Mouse (Mus musculus): ENCODE results near the gene 1700020D05Rik. TPM values are rescaled to one million over a fixed set of nuclear protein-coding genes. Genes with fewer than 3 reads are reported as not detected.

The 1700020D05Rik gene
- polyA plus RNA-seq (2014; fragmentation: Nextera tagmentation; extraction: Ambion mirVana): 0.19 TPM in 1 of 2 replicates, not detected in the other

DNA sequence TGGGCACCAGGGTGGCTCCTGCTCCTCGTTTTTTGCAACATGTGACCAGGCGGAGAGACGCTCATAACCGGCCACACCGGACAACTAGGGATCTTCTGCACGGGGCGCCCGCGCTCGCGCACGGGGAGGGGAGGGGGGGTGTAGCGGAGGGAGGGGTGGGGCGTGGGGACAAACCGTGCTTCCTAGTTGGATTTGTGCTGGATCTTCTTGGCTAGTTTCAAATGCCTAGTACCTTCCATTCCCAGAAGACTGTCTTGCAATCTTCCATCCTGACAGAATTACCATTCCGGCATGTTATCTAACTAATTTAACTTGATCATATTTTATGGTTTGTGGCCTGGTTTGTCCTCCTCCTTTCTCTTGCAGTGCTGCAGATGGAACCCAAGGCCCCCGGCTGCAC, at the start of gene 1700020D05Rik:
TSS of gene 1700020D05Rik (minus strand) at position 101 of the 400 bp plus-strand sequence.
- no peak within 1 kb of the TSS for H3K27ac ChIP-seq (ENCODE audit: low read depth, low read length)
- peak within 1 kb of the TSS; percentile 22 for H3K4me2 ChIP-seq (replicated peaks; ENCODE audit: low read depth, low read length)
- H3K9ac ChIP-seq (ENCODE audit: low read depth, low read length): no peak within 1 kb of the TSS
- H3K9me3 ChIP-seq (ENCODE audit: control insufficient read depth, low read length): peaks cover 6% of the 10 kb centered on the region; the same call in 1 of the 2 replicates
- H3K27me3 ChIP-seq (ENCODE audit: control insufficient read depth, insufficient read depth, low read length): no peaks in the 10 kb centered on the region
- WGBS: 58% methylated on average over 17 of the region's 17 CpGs
- H3K4me1 ChIP-seq (ENCODE audit: control insufficient read depth, insufficient read depth, low read length): no peaks in the 10 kb centered on the region
- no peak within 1 kb of the TSS; the same call in 1 of the 2 replicates for H3K4me3 ChIP-seq (ENCODE audit: low read length)
- ATAC-seq (ENCODE audit: low FRiP score, low TSS enrichment): no peak; the same call in 1 of the 2 replicates
- no peaks in the 10 kb centered on the region for H3K36me3 ChIP-seq (ENCODE audit: control insufficient read depth, insufficient read depth, low read length)

GRCm38 (mm10) chr19:5547471-5548056, 44.0 kb upstream of the 1700020D05Rik start:
- H3K9ac ChIP-seq (ENCODE audit: low read depth, low read length): no peak overlapping the region
- H3K36me3 ChIP-seq (ENCODE audit: control insufficient read depth, insufficient read depth, low read length): peaks cover 18% of the 10 kb centered on the region; the same call in 1 of the 2 replicates
- H3K27ac ChIP-seq (ENCODE audit: low read depth, low read length): no peak overlapping the region
- H3K4me2 ChIP-seq (replicated peaks; ENCODE audit: low read depth, low read length): no peak overlapping the region
- no peak for ATAC-seq (ENCODE audit: low FRiP score, low TSS enrichment)
- no peaks in the 10 kb centered on the region for H3K4me1 ChIP-seq (ENCODE audit: control insufficient read depth, insufficient read depth, low read length)
- H3K9me3 ChIP-seq (ENCODE audit: control insufficient read depth, low read length): no peaks in the 10 kb centered on the region
- H3K27me3 ChIP-seq (ENCODE audit: control insufficient read depth, insufficient read depth, low read length): no peaks in the 10 kb centered on the region
- no peak overlapping the region for H3K4me3 ChIP-seq (ENCODE audit: low read length)
- WGBS: 72% methylated on average over 4 of the region's 4 CpGs

GRCm38 (mm10) chr19:5544031-5544430, 40.4 kb upstream of the 1700020D05Rik start:
- H3K27ac ChIP-seq (ENCODE audit: low read depth, low read length): no peak overlapping the region
- H3K9me3 ChIP-seq (ENCODE audit: control insufficient read depth, low read length): no peaks in the 10 kb centered on the region
- no peaks in the 10 kb centered on the region for H3K36me3 ChIP-seq (ENCODE audit: control insufficient read depth, insufficient read depth, low read length)
- H3K4me1 ChIP-seq (ENCODE audit: control insufficient read depth, insufficient read depth, low read length): peaks cover 5% of the 10 kb centered on the region; the same call in 1 of the 2 replicates
- H3K4me2 ChIP-seq (replicated peaks; ENCODE audit: low read depth, low read length): no peak overlapping the region
- H3K4me3 ChIP-seq (ENCODE audit: low read length): no peak overlapping the region
- no peak for ATAC-seq (ENCODE audit: low FRiP score, low TSS enrichment)
- 59% methylated on average over 11 of the region's 11 CpGs for WGBS
- no peak overlapping the region for H3K9ac ChIP-seq (ENCODE audit: low read depth, low read length)
- no peaks in the 10 kb centered on the region for H3K27me3 ChIP-seq (ENCODE audit: control insufficient read depth, insufficient read depth, low read length)

DNA sequence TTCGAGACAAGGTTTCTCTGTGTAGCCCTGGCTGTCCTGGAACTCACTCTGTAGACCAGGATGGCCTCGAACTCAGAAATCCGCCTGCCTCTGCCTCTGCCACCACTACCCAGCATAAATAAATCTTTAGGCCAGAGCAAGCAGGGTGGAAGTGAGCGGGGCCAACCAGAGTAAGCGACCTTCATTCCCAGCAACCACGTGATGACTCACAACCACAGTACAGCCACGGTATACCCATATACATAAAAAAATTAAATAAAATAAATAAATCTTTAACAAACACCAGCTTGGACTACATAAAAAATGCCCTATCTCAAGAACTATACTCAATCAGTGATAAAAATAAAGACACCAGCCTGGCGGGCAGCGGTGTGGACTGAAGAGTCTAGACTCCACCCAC, 39.8 kb upstream of the 1700020D05Rik start:
- Histone ChIP-seq H3K9ac (ENCODE audit: low read depth, low read length) (no peak overlapping the region), H3K36me3 (ENCODE audit: control insufficient read depth, insufficient read depth, low read length) (no peaks in the 10 kb centered on the region), H3K9me3 (ENCODE audit: control insufficient read depth, low read length) (no peaks in the 10 kb centered on the region), H3K4me3 (ENCODE audit: low read length) (no peak overlapping the region), H3K4me1 (ENCODE audit: control insufficient read depth, insufficient read depth, low read length) (peaks cover 12% of the 10 kb centered on the region; the same call in 1 of the 2 replicates), H3K27ac (ENCODE audit: low read depth, low read length) (no peak overlapping the region), H3K27me3 (ENCODE audit: control insufficient read depth, insufficient read depth, low read length) (no peaks in the 10 kb centered on the region), H3K4me2 (replicated peaks; ENCODE audit: low read depth, low read length) (no peak overlapping the region)
- no peak for ATAC-seq (ENCODE audit: low FRiP score, low TSS enrichment)
- 87% methylated on average over 9 of the region's 9 CpGs for WGBS

DNA sequence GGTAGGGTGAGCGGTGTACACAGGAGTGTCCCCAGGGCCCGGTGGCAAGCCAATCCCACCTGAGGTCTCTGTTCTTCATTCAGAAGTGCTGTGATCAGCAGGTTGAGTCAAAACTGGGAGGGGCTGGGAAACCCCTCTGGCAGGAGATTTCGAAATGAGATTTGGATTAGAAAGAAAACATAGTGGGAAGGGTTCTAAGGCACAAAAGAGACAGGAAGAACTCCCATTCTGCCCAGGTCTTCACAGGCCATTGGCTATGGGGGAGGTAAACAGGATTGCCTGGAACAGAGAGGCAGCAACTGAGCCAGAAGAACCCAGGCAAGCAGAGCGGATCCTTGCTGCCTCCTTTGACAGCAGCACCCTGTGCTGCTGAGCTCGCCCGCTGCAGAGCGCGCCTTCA, 35.2 kb upstream of the 1700020D05Rik start:
- 53% methylated on average over 8 of the region's 8 CpGs for WGBS
- Histone ChIP-seq H3K4me1 (ENCODE audit: control insufficient read depth, insufficient read depth, low read length) (peaks cover 15% of the 10 kb centered on the region; the same call in 1 of the 2 replicates), H3K27ac (ENCODE audit: low read depth, low read length) (no peak overlapping the region), H3K9me3 (ENCODE audit: control insufficient read depth, low read length) (no peaks in the 10 kb centered on the region), H3K27me3 (ENCODE audit: control insufficient read depth, insufficient read depth, low read length) (no peaks in the 10 kb centered on the region), H3K9ac (ENCODE audit: low read depth, low read length) (no peak overlapping the region), H3K36me3 (ENCODE audit: control insufficient read depth, insufficient read depth, low read length) (no peaks in the 10 kb centered on the region), H3K4me3 (ENCODE audit: low read length) (no peak overlapping the region), H3K4me2 (replicated peaks; ENCODE audit: low read depth, low read length) (no peak overlapping the region)
- no peak for ATAC-seq (ENCODE audit: low FRiP score, low TSS enrichment)

GRCm38 (mm10) chr19:5532520-5532919, 28.9 kb upstream of the 1700020D05Rik start:
- Histone ChIP-seq H3K4me3 (ENCODE audit: low read length) (no peak overlapping the region), H3K9me3 (ENCODE audit: control insufficient read depth, low read length) (no peaks in the 10 kb centered on the region), H3K36me3 (ENCODE audit: control insufficient read depth, insufficient read depth, low read length) (no peaks in the 10 kb centered on the region), H3K4me2 (replicated peaks; ENCODE audit: low read depth, low read length) (no peak overlapping the region), H3K4me1 (ENCODE audit: control insufficient read depth, insufficient read depth, low read length) (0 out of 2 replicates have a peak, but pooled peaks cover 3% of the 10 kb centered on the region), H3K27ac (ENCODE audit: low read depth, low read length) (no peak overlapping the region), H3K9ac (ENCODE audit: low read depth, low read length) (no peak overlapping the region), H3K27me3 (ENCODE audit: control insufficient read depth, insufficient read depth, low read length) (no peaks in the 10 kb centered on the region)
- ATAC-seq (ENCODE audit: low FRiP score, low TSS enrichment): no peak
- WGBS: 72% methylated on average over 8 of the region's 8 CpGs

- Histone ChIP-seq H3K4me2 (replicated peaks; ENCODE audit: low read depth, low read length) (no peak overlapping the region), H3K9ac (ENCODE audit: low read depth, low read length) (no peak overlapping the region), H3K4me1 (ENCODE audit: control insufficient read depth, insufficient read depth, low read length) (0 out of 2 replicates have a peak, but pooled peaks cover 3% of the 10 kb centered on the region), H3K9me3 (ENCODE audit: control insufficient read depth, low read length) (no peaks in the 10 kb centered on the region), H3K36me3 (ENCODE audit: control insufficient read depth, insufficient read depth, low read length) (no peaks in the 10 kb centered on the region), H3K27ac (ENCODE audit: low read depth, low read length) (no peak overlapping the region; the same call in 1 of the 2 replicates), H3K4me3 (ENCODE audit: low read length) (no peak overlapping the region), H3K27me3 (ENCODE audit: control insufficient read depth, insufficient read depth, low read length) (no peaks in the 10 kb centered on the region)
- WGBS: 64% methylated on average over 7 of the region's 7 CpGs
- ATAC-seq (ENCODE audit: low FRiP score, low TSS enrichment): no peak
These were observed 26.5 kb upstream of the 1700020D05Rik start for GRCm38 (mm10) chr19:5530138-5530524.

GRCm38 (mm10) chr19:5529325-5530137, 25.9 kb upstream of the 1700020D05Rik start:
- 13% methylated on average over 20 of the region's 20 CpGs for WGBS
- Histone ChIP-seq H3K27me3 (ENCODE audit: control insufficient read depth, insufficient read depth, low read length) (no peaks in the 10 kb centered on the region), H3K4me3 (ENCODE audit: low read length) (peak overlapping the region; percentile 12; the same call in 1 of the 2 replicates), H3K27ac (ENCODE audit: low read depth, low read length) (peak overlapping the region; percentile 84), H3K4me1 (ENCODE audit: control insufficient read depth, insufficient read depth, low read length) (0 out of 2 replicates have a peak, but pooled peaks cover 3% of the 10 kb centered on the region), H3K9ac (ENCODE audit: low read depth, low read length) (no peak overlapping the region), H3K36me3 (ENCODE audit: control insufficient read depth, insufficient read depth, low read length) (no peaks in the 10 kb centered on the region), H3K9me3 (ENCODE audit: control insufficient read depth, low read length) (no peaks in the 10 kb centered on the region), H3K4me2 (replicated peaks; ENCODE audit: low read depth, low read length) (peak overlapping the region; percentile 42)
- ATAC-seq (ENCODE audit: low FRiP score, low TSS enrichment): peak; percentile 97

DNA sequence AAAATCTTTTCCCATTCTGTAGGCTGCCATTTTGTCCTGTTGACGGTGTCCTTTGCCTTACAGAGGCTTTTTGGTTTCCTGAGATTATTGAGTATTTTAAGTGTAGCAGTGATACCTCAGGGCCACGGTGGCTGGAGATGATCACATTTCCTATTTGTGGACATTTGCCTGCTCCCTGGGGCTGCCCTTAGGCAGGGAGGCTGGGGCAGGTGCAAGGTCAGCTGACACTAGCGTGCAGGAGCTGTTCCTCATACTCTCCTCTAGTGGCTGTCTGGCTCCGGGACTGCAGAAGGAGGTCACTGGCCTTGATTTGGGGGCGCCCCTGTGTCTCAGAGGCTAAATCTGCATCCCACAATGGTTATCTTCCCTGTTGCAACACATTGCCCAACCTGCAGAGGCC, 21.6 kb upstream of the 1700020D05Rik start:
- H3K4me1 ChIP-seq (ENCODE audit: control insufficient read depth, insufficient read depth, low read length): 0 out of 2 replicates have a peak, but pooled peaks cover 3% of the 10 kb centered on the region
- H3K9me3 ChIP-seq (ENCODE audit: control insufficient read depth, low read length): no peaks in the 10 kb centered on the region
- no peak overlapping the region for H3K4me2 ChIP-seq (replicated peaks; ENCODE audit: low read depth, low read length)
- WGBS: 67% methylated on average over 5 of the region's 5 CpGs
- ATAC-seq (ENCODE audit: low FRiP score, low TSS enrichment): no peak
- H3K27ac ChIP-seq (ENCODE audit: low read depth, low read length): no peak overlapping the region
- no peak overlapping the region for H3K9ac ChIP-seq (ENCODE audit: low read depth, low read length)
- H3K27me3 ChIP-seq (ENCODE audit: control insufficient read depth, insufficient read depth, low read length): no peaks in the 10 kb centered on the region
- H3K4me3 ChIP-seq (ENCODE audit: low read length): no peak overlapping the region
- no peaks in the 10 kb centered on the region for H3K36me3 ChIP-seq (ENCODE audit: control insufficient read depth, insufficient read depth, low read length)
